Mouse (Mus musculus) CD4-positive helper T cell, adult 2 months (primary cell): ENCODE results near the gene Gm45716.
A peak's percentile ranks its signal among the peaks of the same experiment; 100 is the strongest.
"Not testable (repeated sequence)": the region's sequence is repeated elsewhere in the genome, so short reads cannot be mapped to it uniquely, and the experiment has no call there.

Experiments used
- DNase-seq: peaks from one replicate; pipeline ENCODE4 v3.0.0-alpha.2; 2012; ENCODE audit warnings: low read depth, missing footprints, low spot score

The Gm45716 gene

DNA sequence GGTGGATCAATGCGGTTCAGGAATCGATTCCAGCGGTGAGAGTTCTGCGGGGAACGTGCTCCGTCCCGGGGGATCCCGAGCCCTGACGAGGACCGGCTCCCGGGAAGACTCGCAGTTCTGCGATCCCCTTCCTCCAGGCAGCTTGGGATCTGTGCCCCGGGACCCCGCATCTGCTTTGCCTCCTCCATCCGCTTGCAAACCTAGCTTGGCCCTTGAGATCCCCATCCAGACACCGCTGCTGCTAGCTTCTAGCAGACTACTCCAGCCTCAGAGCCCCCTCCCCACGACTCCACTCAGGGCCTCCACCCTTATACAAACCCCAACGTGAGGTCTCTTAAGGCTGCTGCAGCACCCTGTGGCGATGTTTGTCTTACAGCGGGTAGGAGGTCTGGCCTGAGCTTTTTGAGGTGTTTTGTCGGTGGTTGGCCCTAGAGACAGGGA lies 62.2 kb downstream of the Gm45716 start:
- DNase-seq: no peak

DNA sequence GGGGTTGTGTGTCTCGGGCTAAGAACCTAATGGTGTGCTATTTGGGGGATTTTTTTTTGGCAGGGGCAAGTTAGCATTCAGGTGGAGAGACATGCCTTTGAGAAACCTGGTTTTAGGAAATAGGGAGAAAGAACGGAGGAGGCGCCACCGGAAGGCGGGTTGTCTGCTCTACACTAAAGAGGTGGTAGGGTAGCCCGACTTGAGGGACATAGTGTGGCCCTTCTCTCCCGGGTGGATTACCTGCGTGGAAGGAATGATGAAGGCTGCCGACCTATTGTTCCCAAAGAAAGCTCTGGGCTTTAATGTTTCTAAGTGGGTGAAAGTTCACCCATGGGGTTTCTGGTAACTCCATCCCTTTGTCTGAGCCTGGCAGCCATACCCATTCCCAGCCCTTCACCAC lies 62.7 kb downstream of the Gm45716 start:
- no peak for DNase-seq

DNA sequence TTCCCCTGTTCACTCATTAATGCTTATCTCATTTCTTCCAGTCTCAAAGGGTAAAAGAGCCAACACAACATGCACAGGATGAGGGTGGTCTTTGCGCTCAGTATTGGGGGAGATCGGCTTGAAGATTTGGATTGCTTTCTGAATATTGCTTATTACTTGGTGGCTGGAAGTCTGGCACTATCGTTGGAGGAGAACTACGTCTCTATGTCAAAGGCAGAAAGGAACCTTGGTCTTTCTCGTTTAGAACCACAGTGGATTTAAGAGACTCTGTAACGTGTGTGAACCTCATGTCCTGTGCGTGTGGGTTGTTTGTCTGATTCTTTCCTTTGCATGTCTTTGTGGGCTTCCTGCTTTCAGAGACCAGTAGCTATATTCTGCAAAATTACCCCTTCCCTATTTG lies 63.2 kb downstream of the Gm45716 start:
- no peak for DNase-seq

DNA sequence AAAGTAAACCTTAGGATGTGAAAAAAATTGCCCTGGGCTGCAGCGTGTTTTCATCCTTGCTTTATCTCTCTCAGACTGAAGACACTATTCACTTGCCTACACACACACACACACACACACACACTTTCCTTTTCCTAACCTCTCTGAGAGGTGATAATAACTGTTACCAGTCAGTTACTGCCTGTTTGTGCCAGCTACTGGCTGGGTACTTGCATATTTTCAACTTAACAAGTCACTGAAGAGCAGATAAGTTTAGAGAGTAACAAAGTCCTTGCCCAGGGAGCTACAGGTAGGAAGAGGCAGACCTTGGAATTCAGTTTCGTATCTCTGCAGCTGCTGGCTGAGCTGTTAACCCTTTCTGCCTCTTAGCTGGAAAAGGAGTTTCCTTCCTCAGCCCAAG lies 64.4 kb downstream of the Gm45716 start:
- DNase-seq: no peak

DNA sequence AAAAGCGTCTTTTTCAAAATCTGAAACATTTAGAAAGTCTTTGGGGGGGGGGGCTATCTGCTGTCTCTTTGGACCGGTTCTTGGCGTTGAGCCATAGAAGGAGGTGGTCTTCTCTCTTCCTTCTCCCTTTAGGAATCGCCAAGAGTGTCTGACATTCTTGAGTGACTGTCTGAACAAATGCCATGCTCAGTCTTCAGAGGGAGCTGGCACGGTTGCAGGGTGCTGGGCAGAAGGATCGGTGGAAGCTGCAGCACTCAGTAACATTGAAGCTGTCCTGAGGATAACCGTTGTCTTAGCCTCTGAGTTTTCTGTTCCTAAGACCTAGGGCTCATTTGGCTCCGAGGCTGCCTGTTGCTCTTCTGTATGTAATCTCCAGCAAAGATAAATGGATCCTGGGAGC lies 64.9 kb downstream of the Gm45716 start:
- no peak for DNase-seq

DNA sequence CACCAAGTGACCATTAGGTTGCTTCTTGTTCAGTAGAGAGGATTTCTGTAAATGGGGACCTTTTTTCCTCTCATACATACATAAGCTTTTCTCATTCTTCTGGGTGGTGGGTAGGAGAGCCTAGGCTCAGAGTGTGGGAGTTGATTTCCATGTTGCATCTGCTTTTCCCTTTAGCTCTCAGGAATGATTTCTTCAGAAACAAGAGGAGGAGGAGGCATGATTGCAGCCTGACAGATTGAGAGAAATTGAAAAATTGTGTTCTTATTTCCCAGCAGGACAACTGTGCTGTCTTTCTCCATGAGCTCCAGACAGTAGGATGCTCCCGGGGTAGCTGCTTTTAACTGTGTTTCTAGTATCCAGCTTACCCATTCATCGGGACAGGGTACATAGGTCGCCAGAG lies 67.1 kb downstream of the Gm45716 start:
- DNase-seq: no peak

DNA sequence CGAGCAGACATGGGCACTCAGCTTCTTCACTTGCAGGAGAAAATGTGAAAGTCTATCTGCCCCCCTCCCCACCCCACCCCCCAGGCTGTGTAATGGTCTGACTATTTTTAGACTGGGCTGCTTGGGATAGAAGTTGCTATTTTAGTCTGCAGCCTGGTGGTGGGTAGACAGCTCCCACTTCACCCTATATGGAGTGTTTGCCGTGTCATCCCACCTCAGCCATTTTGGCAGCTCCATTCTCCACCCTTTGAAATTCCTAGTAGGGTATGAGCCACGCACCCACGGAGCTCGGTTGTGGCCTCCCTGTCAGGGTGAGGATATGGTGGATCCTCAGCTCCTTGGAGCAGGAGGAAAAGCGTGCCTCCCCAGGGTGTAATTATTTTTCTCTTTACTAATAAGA lies 68.2 kb downstream of the Gm45716 start:
- DNase-seq: no peak

DNA sequence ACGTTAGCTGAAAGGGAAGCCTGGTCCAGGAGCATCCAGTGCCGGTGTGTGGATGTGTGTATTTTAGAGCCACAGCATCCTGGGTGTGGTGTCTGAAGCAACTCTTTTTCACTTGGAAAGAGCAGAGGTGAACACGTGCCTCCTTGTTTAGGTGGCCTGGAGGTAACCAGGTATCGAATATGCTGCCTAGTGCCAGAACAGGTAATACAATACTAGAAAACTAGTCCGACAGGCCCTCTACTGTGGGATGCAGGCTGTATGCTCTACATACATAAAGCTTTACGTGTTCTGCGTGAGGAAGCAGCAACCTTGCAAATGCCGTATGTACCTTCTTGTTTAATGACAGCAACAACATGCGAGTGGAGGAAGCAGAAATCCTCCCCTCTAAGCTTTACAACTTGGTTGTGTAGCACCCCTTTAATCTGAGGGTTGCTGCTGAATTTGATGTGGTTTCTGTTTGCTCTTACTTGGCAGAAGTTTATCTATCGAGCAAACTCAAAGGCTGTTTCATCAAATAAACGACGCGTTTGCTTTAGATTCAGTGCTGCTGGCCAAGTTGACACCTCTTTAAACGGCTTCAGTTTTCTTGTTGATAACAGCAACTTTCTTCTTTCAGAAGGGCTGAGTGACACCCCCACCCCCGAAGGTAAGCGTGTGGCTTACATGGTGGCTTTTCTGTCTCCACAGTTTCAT lies 69.5 kb downstream of the Gm45716 start:
- peak; percentile 70 for DNase-seq

DNA sequence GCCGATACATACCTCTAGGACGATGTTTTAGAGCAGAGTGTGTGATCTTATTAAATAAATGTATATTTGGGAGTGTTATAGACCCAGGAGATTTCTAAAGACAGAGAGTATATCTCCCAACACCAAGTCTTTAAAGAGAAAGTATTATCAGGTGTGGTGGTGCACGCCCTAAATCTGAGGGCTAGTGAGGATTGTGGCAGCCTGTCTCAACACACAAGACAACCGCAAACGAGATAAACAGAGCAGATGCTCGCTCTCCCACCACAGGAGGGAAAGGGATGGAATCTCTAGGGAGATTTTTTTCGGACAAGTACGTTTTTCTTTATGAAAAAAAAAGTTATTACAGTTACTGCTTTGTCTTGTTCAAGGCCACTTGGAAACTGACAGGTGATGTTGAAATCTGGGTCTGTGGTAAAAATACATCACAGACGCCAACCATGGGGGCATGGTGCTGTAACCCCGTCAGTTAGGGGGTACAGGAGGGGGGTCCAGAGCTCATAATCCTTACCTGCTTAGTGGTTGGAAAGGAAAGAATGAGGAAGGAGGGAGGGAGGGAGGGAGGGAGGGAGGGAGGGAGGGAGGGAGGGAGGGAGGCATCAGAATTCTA lies 70.9 kb downstream of the Gm45716 start:
- no peak for DNase-seq

DNA sequence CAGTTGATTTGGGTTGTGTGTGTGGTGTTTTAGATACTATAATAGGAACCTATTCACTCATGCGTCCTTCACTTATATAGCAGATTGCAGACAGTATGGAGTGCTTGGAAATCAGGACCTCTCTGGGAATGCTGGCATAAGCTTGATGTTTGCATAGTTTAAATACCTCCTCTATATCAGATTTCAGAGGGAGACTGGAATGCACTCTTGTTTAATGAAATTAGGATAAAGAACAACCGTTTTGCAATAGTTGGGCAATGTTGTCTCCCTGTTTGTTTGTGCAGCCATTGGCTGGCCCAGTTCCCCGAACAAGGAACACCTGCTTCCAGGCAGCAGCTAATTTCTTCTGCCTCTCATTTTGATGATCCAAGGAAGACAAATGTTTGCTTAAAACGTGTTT lies 71.6 kb downstream of the Gm45716 start:
- no peak for DNase-seq

DNA sequence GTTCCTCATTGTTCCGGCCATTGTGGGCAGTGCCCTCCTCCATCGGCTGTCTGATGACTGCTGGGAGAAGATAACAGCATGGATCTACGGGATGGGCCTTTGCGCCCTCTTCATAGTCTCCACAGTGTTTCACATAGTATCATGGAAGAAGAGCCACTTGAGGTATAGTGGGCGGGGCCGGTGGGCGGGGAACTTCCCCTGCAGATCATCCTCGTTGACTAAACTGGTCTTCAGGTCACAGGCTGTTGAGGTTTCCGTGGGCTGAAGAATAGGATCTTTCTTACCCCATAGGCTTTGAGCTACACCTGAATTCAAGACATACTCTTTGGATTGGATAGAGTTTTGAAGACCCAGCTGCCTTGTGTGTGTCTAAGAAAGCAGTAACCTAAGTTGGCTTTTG lies 72.3 kb downstream of the Gm45716 start:
- DNase-seq: peak; percentile 61

DNA sequence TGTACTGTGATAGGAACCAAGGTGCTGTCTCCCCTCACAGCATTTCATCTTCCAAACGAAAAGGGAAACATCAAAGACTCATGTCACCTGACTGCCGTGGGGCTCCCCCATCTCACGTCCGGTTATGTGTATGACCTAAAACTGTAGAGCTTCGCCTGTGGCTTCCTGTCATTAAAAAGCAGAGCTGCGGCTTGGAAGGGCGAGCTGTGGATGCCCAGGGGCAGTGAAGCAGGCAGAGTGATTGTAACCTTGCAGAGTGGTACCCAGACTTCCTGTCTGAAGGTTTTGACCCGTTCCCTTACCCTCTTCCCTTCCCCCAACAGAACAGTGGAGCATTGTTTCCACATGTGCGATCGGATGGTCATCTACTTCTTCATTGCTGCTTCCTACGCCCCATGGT lies 76.7 kb downstream of the Gm45716 start:
- DNase-seq: peak; percentile 82

DNA sequence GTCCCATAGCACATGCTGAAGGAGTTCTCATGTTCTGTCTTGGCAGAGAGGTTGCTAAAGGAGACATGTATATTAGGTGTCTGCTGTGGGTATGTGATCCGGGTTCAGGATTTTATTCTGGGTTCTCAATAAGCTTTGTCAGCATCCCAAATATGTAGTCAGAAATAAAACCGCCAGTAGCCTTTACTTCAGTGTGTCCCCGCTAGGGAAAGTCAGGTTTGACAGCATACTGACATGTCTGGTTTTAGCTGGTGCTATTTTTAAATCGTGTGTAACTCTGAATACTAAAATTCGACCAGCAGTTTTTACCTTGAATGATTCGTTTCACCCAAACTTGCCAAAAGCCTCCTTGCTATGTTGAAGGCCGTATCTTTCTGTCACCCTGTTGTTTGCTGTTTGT lies 78.1 kb downstream of the Gm45716 start:
- no peak for DNase-seq

DNA sequence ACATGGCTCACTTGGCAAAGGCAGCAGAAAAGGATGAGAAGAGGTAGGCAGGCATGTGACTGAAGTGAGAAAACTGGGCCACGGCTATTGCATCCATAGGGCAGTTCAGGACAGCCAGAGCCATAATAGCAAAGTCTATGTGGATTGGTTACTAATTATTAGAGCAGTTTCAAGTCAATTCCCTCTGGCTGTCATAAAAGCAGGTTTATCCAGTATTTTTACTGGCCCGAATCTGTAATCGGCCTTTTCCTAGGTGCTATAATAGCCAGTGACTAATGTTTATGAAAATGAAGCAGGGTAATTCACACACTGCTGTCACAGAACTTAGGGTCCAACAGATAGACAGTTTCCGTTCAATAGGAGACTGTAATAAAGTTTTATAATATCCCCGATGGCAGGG lies 81.5 kb downstream of the Gm45716 start:
- no peak for DNase-seq

DNA sequence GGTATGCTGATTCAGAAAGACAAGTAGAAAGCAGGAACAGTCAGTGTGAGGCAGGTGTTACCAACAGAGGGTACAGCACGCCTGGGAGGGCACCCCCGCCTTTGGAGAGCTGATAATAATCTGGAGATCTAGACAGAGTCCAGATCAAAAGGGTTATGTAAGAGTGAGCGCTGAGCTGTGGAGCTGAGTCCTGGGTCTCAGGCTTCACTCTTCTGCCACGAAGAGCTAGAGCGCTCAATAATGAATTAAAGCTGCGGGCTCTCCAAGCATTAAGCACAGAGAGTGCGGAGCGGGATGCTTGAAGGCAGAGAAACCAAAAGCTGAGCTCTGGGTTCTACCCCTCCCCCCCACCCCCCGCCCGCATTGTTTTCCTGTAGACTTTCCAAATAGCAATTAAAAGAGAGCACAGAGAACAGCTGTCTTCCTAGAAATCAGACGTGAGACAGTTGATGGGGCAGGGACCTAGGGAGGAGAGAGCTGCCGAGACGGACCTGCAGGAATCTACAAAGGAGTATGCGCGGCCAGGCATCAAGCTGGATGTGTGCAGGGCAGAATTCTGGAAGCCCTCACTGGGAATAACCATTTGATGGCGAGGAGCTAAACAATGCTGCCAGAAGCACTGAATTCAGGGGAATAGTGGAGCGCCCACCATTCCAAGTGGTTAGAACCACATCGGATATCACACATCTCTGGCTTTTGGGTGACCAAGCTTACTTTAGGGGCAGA lies 82.1 kb downstream of the Gm45716 start:
- DNase-seq: no peak

DNA sequence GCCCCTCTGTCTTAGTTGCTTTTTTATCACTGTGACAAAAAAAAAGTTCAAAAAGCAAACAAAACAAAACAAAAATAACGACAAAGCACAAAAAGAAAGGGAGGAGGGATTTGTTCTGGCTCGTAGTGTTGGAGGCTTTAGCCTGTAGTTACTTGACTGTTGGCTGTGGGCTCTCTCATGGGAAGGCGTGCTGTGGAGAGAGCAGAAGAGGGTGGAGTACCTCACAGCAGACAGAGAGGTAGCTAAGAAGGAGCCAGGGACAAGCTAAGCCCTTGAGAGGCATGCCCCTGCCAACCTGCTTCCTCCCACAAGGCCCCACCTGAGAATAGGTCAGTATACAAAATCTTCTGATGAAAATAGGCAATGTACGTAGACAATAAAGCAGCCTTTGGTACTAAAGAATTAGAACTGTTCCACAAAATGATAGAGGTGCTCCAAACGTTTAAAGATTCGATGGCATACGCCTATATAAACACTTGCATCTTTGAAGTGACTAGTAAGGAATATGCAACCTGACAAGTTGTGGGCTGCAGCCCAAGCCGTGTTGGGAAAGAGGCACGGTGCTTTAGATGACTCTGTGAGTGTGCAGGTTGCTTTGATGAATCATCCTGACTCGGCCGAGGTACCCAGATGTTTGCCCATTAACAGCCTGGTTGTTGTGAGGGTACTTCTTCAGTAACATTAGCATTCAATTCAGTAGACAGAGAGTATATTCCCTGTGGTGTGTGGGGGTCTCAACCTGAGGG lies 82.8 kb downstream of the Gm45716 start:
- no peak for DNase-seq

DNA sequence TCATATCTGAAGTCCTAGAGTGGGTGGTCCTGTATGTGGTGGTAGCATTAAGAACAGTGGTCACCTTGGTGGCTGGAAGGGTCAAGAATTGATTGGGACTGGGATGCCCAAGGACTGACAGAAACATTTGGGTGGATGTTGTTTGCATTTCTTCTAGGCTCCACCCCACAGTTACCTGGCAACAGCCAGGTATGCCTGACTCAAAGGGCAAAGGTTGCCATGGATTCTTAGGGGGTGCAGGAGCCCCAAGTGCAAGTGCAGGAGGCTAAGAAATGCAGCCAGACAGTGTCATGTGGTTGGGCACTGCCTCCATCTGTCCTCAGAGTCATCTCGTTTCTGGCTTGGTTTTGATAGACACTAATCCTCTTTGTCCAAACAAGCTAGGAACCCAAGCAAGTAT lies 86.7 kb downstream of the Gm45716 start:
- DNase-seq: no peak

DNA sequence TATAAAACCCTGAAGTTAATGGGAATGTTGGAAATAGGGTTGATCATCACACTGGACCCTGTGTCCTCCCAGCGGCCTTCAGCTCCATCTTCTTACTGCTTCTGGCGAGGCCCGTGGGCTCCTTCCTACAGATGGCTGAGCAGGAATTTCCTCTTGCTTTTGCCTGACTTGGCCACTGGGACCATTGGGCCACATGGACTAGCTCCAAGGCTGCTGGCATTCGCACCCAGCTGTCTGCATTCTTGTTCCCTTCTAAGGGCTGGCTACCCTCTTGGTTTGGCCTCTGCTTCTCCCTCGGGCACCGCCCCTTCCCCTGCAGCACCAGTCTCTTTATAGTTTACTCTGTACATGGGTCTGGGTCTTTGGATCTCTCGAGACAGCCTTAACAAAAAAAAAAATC lies 88.2 kb downstream of the Gm45716 start:
- DNase-seq: no peak

DNA sequence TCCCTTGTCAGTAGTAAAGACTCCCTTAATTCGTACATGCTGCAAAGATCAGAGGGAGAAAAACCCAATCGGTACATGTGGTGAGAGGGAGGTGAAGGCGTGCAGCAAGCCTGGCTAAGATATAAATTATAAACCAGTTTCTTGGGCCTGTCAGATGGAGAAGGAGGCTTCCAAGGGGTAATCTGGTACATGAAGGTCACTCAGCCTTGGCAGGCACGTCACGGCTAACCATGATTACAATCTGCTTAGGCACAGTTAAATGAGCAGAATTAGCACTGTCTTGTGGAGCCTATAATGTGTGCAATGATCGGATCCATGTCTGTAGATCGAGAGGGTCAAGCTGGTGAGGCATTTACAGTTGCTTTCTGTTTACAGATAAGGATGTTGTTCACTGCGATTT lies 88.7 kb downstream of the Gm45716 start:
- no peak for DNase-seq

DNA sequence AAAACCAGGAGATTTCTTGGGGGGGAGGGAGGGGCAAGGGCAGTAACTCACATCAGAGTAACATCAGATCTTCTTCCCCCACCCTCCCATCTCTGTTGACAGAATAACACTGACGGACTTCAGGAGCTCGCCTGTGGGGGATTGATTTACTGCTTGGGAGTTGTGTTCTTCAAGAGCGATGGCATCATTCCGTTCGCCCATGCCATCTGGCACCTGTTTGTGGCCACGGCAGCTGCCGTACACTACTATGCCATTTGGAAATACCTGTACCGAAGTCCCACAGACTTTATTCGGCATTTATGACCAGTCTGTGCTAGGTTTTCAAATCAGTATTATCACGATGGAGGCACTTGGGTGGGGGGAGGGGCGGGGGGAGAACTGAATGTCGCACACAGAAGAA lies 89.1 kb downstream of the Gm45716 start:
- no peak for DNase-seq

DNA sequence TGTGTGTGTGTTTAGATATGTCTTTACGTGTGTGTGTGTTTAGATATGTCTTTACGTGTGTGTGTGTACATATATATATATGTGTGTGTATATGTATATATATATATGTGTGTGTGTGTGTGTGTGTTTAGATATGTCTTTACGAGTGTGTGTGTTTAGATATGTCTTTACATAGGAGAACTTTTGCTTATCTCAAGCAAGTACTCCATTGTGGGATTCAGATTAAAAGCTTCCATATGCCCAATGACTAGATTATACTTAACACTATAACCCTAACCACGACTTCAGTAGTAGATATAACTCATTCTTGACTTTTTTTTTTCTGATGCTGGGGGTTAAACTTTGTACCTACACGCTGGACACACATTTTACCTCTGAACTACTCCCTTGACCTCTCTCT lies 92.6 kb downstream of the Gm45716 start:
- DNase-seq: no peak

DNA sequence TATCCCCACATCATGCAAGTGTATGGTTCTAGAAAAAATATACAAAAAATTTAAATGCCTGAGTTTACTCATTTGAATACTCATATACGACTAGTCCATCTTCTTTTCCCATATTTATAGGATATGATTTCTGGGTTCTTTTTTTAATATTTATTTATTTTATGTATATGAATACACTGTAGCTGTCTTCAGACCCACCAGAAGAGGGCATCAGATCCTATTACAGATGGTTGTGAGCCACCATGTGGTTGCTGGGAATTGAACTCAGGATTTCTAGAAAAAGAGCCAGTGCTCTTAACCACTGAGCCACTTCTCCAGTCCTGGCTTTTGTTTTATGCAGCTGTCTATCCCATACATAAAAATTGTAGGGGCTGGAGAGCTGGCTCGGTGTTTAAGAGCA lies 94.5 kb downstream of the Gm45716 start:
- DNase-seq: not testable (repeated sequence)
